Mouse (Mus musculus): ENCODE measurements at regions not wholly inside any gene's neighbourhood (a gene's known extent, or its start where the extent isn't known, plus 50 kb on each side); places are given as distances from the start of the nearest gene placed in this dataset.
"Not testable (repeated sequence)": the region's sequence is repeated elsewhere in the genome, so short reads cannot be mapped to it uniquely, and the experiment has no call there.

DNA sequence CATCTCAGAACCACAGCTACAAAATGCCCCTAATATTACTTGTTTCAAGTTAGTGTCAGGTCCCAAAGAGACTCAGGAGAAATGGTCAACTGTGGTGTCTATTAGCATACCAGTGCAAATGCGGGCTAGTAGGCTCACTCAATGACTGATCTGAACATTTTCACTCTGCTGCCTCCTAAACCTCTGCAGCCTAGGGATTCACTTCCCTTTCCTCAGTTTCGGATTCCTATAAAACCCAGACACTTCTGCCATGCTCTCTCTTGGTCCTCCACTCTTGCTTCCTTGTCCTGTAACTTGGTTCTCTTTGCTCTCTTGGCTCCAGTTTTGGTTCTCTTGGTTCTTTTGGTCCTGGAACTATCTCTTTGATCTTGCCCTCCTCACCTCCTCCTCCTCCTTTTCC is 206.3 kb upstream of the Spef2 start:
- intact Hi-C loops (cut with DNase I), result no loop called here
- DNase-seq (ENCODE audit: extremely low spot score in 1 of 2, low spot score in 2 of 2), result no peak

DNA sequence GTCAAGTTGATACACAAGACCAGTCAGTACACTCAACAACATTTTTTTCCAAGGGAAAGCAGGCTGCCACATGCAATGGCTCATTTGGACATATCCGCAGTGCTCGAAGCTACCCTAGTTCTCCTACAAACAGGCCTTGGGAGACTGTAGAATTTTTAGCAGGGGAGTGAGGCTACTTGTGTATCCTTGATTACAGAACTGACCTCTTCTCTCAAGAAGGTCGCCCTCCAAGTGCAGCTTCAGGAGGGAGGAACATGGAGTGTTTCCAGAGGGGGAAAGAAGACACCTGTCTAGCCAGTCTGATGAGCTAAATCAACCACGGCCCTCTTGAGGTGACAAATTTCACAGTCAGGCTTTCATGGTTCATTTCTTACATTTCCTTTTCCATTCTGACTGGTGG is 202.0 kb upstream of the Prlr start:
- intact Hi-C loops (cut with DNase I), result no loop called here
- no peak for DNase-seq (ENCODE audit: extremely low spot score in 1 of 2, low spot score in 2 of 2)

DNA sequence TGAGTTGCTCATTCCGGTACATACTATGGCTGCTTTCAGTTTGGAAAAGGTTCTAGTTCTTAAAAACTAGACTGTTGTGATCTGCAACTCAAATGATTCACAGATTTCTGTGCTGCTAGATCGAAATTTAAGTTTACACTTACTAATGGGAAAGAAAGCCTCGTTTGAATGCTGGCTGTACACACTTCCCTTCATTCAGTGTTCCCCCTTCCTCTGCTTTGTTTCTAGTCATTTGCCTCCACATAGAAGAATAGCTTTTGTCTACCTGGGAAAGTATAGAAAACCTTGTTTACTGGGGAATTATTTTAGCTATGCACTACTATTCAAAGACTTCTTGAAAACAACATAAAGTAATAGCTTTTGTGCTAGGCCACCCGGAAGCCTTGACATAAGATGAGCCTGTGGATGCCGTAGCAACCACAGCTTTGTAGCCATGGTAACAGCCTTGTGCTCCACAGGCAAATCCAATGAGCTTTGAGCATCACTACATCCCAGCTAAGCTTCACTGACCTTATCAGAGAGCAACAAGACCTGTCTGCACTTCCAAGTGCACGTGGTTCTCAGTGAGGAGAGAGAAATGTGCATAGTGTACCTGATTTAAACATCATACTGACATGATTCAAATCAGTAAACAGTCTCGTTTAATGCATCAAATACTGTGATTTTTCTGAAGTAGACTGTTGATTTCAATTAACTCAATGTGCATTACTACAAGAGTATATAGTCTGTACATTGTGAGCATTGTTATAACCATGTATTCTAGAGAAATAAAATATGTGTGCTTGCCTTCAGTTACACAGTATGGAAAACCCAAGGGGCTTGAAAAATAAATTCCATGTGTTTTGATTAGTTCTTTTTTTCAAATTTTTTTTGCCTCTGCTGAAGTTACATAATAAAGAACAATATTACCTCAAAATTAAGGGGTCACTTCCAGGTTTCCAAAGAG is 165.5 kb upstream of the Prlr start:
- intact Hi-C loops (cut with DNase I), result no loop called here

DNA sequence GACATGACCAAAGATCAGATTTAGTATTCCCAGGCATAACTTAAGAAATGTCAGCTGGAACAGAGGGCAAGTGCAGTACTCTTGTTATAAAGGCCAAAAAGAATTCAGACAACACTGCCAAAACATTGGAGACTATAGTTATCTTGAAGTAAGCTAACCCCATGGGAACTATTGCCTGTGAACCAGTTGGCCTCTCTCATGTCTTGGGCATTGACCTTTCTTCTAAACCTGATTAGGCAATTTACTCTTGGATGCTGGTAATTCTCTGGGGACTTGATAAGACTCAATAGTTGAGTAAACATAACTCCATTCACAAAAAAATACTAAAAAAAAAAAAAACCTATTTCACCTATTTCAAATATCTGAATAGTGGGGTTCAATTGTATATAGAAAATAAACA is 159.8 kb upstream of the Prlr start:
- no peak for DNase-seq (ENCODE audit: extremely low spot score in 1 of 2, low spot score in 2 of 2)
- intact Hi-C loops (cut with DNase I), result no loop called here

More for the DNA sequence above, 165.5 kb upstream of the Prlr start:
- DNase-seq (ENCODE audit: extremely low spot score in 1 of 2, low spot score in 2 of 2), result peak; percentile 20 to 44

DNA sequence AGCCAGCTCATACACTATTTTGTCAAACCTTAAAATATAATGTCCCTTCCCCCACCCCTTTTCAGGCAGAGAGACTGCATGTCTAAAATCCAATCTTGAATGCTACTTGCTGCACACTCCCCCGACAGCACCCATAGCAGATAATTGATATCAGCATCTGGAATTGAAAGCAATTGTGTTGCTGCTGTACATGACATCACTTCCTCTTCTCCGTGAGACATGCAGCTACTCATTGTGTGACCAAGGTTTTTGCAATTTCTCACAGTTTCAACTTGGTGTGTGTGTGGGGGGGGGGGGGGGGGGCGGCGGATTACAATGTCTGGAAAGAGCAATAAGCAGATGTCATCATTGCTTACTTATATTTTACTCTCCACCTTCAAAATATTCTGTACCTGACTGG is 147.1 kb upstream of the Prlr start:
- intact Hi-C loops (cut with DNase I), result no loop called here
- no peak for DNase-seq (ENCODE audit: extremely low spot score in 1 of 2, low spot score in 2 of 2)

DNA sequence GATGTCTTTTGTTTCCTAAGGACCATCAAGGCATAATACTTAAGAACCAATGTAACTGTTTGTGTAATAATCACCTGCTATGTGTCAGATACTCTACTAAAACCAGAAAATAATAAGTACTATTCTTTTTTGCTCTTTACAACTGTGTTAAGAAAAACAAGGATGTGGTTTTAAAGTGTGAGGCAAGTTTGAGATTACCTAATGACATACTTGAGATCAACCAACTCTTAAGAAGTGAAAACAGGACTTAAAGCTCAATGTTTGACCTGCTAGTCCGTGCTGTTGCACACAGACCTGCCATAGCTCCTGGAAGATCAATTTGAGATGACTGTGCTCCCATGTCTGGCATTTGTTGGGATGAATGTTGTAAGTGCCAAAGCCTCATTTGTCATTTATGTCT is 141.5 kb upstream of the Prlr start:
- no peak for DNase-seq (ENCODE audit: extremely low spot score in 1 of 2, low spot score in 2 of 2)
- intact Hi-C loops (cut with DNase I), result no loop called here

DNA sequence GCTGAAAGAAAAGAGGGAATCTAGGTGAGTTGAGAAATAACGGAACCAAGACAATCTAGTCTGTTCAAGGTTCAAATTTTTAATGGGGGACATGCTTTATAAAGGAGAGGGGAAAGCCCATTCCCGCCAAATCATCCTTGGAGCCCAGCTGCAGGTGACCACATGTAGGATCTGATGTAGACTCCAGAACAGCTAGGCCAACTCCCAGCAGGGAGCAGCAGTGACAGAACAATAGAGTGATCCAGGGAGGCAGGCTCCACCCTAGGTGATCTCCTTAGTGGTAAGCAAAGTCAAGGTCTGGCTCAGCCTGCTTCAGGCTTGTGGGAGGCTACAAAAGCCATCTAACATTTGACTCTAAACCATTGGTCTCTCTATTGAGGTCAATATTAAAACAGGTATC is 140.5 kb upstream of the Prlr start:
- intact Hi-C loops (cut with DNase I); DNase-seq (ENCODE audit: extremely low spot score in 1 of 2, low spot score in 2 of 2): not testable (repeated sequence)

DNA sequence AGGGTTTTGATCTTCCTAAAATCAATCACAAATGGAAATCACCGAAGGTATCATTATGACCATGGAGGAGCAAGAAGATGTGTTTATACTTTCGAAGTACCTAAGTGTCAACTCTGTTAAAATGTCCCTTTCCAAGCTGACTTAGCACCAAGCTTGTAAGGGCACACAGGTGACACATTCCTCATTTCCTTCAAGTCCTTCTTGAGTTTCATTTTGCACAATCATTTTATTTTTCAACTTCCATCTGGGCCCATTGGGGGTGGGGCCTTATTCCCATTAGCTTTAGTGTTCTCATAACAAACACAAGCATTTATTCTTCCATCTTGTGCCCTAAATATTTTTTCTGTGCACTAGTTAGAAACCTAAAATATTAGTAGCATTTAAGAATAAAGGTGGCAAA is 103.5 kb upstream of the Prlr start:
- intact Hi-C loops (cut with DNase I), result no loop called here

DNA sequence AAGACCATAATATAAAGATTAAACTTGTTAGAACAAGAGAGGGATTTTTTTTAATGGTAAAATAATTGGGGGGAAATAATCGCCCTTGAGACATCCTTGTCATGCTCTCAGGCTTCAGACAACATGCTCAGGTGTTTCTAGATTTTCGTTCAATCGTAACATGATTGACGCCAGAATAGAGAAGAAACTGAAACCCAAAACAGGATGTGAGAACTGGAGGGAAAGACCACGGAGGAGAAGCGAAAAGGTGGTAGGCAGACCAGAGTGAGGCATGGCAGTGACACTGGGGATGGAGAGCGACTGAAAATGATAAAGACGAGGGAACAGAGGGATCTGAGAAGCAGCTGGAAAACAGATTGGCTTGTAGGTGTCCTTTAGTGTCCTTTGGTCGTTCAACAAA is 102.1 kb upstream of the Prlr start:
- intact Hi-C loops (cut with DNase I), result no loop called here
- DNase-seq (ENCODE audit: extremely low spot score in 1 of 2, low spot score in 2 of 2), result no peak

More for the DNA sequence above, 103.5 kb upstream of the Prlr start:
- no peak for DNase-seq (ENCODE audit: extremely low spot score in 1 of 2, low spot score in 2 of 2)

DNA sequence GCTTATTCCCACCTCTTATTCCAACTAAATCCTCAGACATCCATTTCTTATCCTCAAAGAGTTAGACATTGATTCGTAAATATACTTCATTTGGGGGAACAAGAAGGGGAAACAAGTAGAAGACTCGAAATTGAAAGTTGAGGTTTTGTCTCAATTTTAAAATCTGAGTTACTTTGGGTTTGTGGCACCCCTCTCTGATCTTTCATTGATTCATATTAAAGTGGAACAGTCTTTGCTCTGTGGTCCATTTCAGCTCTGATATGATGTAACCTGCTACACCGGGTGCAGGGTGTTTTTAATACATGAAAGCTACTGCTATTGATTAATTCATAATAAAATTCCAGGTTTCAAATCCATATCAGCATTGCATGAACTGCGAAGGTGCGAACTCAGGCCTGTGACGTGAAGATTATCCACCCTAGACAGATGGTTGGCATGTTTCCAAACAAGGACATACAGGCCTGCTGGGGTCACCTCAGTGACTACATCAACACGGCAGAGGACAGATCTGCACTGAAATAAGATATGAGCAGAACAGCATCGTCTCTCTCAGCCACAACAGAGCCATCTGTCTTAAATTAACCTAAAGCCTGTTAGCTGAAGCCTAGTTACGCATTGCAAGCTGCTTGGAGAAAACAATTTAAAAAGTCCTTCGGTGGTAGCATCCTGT is 101.5 kb upstream of the Prlr start:
- intact Hi-C loops (cut with DNase I), result no loop called here
- peak in 1 of 2 experiments; percentile 4 for DNase-seq (ENCODE audit: extremely low spot score in 1 of 2, low spot score in 2 of 2)

DNA sequence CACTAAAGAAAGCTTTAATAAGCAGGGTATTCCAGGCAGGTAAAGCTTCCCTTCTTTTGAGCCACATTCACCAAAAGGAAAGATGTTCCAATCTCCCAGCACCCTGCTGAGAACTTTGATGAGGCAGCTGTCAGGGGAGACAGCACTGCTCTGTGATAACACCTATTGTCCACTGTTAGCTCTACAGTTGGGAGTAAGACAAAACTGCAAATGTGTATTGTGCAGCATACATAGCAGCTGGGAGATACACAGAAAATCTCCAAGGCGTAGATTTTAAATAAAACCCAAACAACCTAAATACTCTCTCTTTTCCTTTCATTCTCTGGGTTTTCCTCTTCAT is 101.0 kb upstream of the Prlr start:
- intact Hi-C loops (cut with DNase I), result no loop called here
- no peak for DNase-seq (ENCODE audit: extremely low spot score in 1 of 2, low spot score in 2 of 2)

DNA sequence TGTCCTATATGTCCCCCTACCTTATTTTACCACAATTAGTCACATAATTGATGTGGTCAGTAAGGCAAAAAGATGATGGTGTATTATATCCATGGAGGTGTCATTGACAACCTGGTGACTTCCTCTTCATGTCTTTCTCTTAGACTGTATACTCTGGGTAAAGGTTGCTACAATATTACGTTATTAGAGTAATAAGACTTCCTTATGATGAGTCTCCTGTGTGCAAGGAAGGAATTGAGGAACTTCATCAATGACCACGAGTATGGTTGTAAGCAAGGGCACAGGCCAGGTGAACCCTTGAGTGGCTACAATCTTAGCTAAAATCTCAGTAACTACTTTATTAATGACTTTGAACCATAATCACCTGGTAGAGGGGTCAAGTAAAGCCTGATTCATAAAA is 98.6 kb upstream of the Prlr start:
- no peak for DNase-seq (ENCODE audit: extremely low spot score in 1 of 2, low spot score in 2 of 2)
- intact Hi-C loops (cut with DNase I), result no loop called here

DNA sequence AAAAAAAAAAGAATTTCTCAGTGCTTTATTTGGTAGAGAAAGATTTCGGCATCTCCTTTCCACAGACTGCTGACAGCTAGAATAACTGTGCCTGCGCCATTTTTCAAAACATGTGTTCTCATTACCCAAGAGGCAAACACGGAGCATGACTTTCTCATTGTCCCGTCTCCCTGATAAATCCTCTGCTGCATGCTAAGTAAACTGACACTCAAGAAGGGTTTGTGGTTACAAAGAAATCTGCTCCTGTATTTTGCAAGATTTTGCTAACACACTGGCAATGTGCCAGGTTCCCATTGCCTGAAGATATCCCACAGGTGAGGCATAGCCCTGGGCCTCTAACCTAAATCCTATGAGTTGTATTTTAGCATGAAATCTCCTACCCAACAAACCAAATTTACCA is 97.5 kb upstream of the Prlr start:
- DNase-seq (ENCODE audit: extremely low spot score in 1 of 2, low spot score in 2 of 2), result no peak
- intact Hi-C loops (cut with DNase I), result no loop called here

DNA sequence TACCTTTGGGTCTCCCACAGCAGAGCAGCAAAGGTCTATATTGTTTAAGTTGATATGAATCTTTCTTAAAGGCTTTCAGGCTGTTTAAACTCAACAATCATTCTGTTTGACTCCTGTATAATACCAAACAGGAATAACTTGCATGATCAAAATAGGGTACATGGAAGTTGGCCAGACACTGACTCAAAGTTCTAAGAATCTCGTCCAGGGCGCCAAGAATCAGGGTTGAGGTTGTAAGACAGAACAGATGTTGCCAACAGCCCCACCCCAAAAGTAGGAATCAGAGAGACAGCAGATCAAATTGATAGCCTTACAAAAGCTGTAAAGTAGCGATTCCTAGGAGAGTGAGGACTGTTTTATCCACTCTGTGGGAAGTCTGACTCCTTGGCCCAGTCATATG is 88.3 kb upstream of the Prlr start:
- intact Hi-C loops (cut with DNase I), result no loop called here
- no peak for DNase-seq (ENCODE audit: extremely low spot score in 1 of 2, low spot score in 2 of 2)

DNA sequence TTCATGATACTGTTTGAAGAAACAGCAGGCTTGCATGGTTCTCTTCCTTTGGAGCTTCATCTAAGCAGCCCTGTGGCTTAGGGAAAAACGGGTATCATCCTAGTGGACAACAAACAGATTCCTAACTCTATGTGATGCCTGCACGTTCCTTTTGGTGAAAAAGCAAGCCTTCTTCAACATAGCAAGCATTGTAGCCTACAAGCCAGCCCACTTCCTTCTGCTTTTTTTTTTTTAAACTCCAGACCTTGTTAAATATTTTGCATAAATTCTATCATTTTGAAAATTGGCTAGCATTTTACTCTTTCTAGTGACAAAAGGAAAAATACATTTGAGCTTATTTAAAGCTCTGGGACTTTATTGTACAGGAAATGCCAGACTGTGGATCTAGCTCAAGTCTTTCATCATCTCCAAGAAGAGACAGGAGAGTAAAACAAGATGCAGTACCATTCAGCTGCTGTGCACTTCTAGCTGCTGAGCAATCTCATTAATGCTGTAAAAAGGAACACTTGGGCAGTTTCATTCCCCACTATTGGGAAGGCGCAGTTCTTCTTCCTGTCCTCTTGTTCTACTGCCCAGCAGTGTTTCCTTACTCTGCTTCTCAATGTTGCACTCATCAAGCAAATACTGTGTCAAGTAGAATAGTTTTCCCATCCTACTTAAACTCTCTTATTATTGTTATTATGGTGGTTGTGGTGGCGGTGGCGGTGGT is 86.5 kb upstream of the Prlr start:
- DNase-seq (ENCODE audit: extremely low spot score in 1 of 2, low spot score in 2 of 2), result no peak

DNA sequence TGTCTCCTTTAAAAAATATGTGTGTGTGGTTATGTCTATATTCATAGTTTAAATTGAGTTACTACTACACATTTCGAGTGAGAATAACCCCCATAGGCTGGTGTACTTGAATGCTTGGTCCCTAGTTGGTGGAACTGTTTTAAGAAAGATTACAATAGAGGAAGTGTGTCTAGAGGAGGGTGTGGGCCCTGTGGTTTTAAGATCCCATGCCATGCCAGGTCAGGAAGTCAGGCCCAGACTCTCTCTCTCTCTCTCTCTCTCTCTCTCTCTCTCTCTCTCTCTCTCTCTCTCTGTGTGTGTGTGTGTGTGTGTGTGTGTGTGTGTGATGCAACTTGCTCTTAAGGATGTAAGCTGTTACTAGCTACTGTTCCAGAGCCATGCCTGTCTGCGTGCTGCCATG is 73.7 kb upstream of the Prlr start:
- no peak for DNase-seq (ENCODE audit: extremely low spot score in 1 of 2, low spot score in 2 of 2)
- intact Hi-C loops (cut with DNase I), result no loop called here

More for the DNA sequence above, 86.5 kb upstream of the Prlr start:
- intact Hi-C loops (cut with DNase I), result no loop called here

DNA sequence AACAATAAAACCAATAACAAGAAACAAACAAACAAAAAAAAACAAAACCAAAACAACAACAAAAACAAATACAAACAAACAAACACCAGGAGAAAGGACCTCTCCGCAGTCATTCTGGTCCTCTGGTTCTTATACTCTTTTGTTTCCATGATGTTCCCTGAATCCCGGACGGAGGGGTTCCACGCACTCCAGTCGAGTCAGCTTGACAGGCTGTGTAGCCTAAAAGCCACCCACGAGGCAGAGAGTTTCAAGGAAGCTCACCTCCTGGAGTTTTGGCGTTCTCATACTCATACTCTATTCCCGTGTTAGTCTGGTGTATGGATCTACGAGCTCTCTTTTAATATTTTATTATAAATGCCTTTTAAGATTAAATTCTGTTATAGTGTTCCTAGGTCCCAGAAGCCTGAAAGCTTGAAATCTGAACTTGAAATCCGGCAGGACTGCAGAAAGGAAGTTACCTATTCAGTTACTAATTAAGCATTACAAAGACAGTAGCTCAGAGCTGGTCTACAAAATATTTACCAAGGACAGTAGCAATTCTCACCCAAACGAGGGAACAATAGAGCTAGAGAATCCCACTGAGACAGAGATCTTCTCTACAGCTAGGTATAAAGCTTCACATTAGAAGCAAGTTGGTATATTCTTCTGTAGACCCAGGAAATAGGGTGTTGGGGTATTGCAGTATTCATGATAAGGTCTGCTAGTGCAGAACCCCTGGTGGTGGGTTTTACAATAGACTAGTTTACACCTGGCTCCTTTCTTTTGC is 71.6 kb upstream of the Prlr start:
- DNase-seq (ENCODE audit: extremely low spot score in 1 of 2, low spot score in 2 of 2); intact Hi-C loops (cut with DNase I): not testable (repeated sequence)

DNA sequence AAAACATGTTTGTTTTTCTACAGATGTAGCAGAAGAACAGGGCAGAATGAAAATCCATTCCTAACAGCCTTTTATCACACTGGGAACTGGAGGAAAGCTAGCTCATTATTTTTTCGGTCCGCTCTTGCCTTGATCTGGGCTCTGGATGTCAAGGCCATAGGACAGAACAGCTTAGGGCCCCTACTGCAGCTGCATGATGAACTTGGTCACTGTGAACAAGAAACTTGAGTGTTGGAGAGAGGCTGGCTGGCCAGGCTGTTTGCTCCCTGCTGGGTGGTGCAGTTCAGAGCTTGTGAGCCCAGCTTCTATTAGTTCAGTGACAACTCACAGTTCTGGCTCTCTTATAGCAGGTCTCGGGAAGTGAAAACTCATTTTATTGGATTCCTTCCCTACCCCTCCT is 70.2 kb upstream of the Prlr start:
- no peak for DNase-seq (ENCODE audit: extremely low spot score in 1 of 2, low spot score in 2 of 2)
- intact Hi-C loops (cut with DNase I), result no loop called here

Data from left cerebral cortex, postnatal 10 days (tissue).